Mouse (Mus musculus) limb, embryonic 12.5 days (tissue): ENCODE measurements around the gene Ctf1. TPM values are rescaled to one million over a fixed set of nuclear protein-coding genes. Genes with fewer than 3 reads are reported as not detected.
A peak's percentile ranks its signal among the peaks of the same experiment; 100 is the strongest.

Experiments
- ATAC-seq: fragments of 200-750 bp; cut with Nextera tagmentation; 2 replicates; pipeline ENCODE4 v1.8.0; 2017; ENCODE audit warnings: low read depth, moderate TSS enrichment; ENCODE audit not compliant: insufficient number of reproducible peaks, insufficient read depth, low FRiP score, low TSS enrichment
- H3K27ac ChIP-seq: fragments of 300-500 bp; sonication (generic); 2 replicates; pipeline ENCODE4 v1.5.1; 2016; ENCODE audit warnings: mild to moderate bottlenecking, moderate library complexity
- H3K27me3 ChIP-seq: fragments of 300-500 bp; sonication (generic); 2 replicates; pipeline ENCODE4 v1.6.1; 2016; ENCODE audit warnings: mild to moderate bottlenecking, moderate library complexity
- H3K36me3 ChIP-seq: fragments of 300-500 bp; sonication (generic); 2 replicates; pipeline ENCODE4 v1.6.1; 2016; ENCODE audit warnings: mild to moderate bottlenecking, moderate library complexity
- H3K4me1 ChIP-seq: fragments of 300-500 bp; sonication (generic); replicated peaks from 2 replicates; pipeline ENCODE4 v1.6.1; 2016
- H3K4me2 ChIP-seq: fragments of 300-500 bp; sonication (generic); 2 replicates; pipeline ENCODE4 v1.6.1; 2016; ENCODE audit warnings: mild to moderate bottlenecking, moderate library complexity
- H3K4me3 ChIP-seq: fragments of 300-500 bp; sonication (generic); replicated peaks from 2 replicates; pipeline ENCODE4 v1.5.1; 2016; ENCODE audit warnings: mild to moderate bottlenecking
- H3K9ac ChIP-seq: fragments of 300-500 bp; sonication (generic); replicated peaks from 2 replicates; pipeline ENCODE4 v1.6.1; 2016; ENCODE audit warnings: mild to moderate bottlenecking, moderate library complexity
- H3K9me3 ChIP-seq: fragments of 300-500 bp; sonication (generic); 2 replicates; pipeline ENCODE4 v1.6.1; 2016; ENCODE audit warnings: mild to moderate bottlenecking, moderate library complexity
- WGBS: fragments of 180-500 bp; shearing (Covaris S2); methylation state at CpG from one replicate; pipeline ENCODE4 v1.1.7; 2016; 5-methylcytosine and 5-hydroxymethylcytosine counted together
- microRNA counts: library from miRNA; unstranded; fragments of <30 nt; microRNA quantifications from one replicate; lab custom pipeline; 2017
- microRNA-seq: library from miRNA; unstranded; fragments of <30 nt; microRNA quantifications from one replicate; pipeline ENCODE4, GENCODE M21; 2017
- polyA plus RNA-seq: library from polyadenylated mRNA; unstranded; fragments of >200 nt; fragmentation: Nextera tagmentation; extraction: Ambion mirVana; gene quantifications from 2 replicates; pipeline ENCODE4 v1.2.1, GENCODE M21; 2016

Gene Ctf1
- polyA plus RNA-seq, 1 experiment from 2014 or later: 29.3 TPM

DNA sequence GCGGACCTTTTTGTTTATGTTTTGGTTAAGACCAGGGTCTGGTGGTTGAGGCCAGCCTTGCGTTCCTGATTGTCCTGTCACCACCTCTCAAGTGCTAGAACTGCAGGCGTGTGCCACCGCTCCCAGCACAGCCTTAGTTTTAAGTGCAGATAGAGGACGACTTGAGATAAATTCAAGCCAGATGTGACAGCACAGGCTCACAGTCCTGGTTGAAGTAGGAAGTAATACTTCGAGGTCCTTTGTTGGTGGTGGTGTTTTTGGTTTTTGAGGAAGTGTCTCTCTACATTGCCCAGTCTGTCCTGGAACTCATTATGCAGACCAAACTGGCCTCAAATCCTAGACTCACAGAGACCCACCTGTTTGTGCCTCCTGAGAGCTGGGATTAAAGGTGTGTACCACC is 47.2 kb downstream of the Ctf1 start:
- Histone ChIP-seq H3K27ac (0 out of 2 replicates have a peak overlapping the region, but pooled peaks have one; percentile 56), H3K36me3 (peaks cover 96% of the 10 kb centered on the region), H3K9me3 (no peaks in the 10 kb centered on the region), H3K4me2 (no peak overlapping the region), H3K4me1 (peaks cover 23% of the 10 kb centered on the region), H3K9ac (no peak overlapping the region), H3K27me3 (no peaks in the 10 kb centered on the region), H3K4me3 (no peak overlapping the region)
- ATAC-seq: no peak
- WGBS: 23% methylated on average over 6 of the region's 6 CpGs

DNA sequence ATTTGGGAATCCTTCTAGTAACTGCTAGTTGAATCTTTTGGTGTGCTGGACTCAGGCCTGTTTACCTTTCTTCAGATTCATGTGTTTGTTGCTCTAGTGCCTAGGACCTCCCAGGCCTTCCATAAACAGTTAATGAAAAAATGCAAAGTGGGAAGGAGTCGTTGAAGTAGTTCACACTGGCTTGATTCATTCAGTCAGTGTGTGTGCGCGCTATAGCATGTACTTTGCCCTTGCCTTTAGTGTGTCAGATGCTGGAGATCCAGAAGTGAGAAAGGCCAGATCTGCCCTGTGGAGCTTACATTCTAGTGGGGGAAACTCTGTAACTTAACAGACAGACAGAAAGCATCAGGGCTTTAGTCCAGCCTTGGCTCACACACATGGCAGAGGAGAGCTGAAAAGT is 47.9 kb downstream of the Ctf1 start:
- H3K36me3 ChIP-seq: peaks cover 96% of the 10 kb centered on the region
- no peaks in the 10 kb centered on the region for H3K27me3 ChIP-seq
- H3K4me1 ChIP-seq: peaks cover 23% of the 10 kb centered on the region
- H3K4me2 ChIP-seq: no peak overlapping the region
- H3K27ac ChIP-seq: no peak overlapping the region
- no peaks in the 10 kb centered on the region for H3K9me3 ChIP-seq
- no peak for ATAC-seq
- H3K4me3 ChIP-seq: no peak overlapping the region
- WGBS: 76% methylated on average over 3 of the region's 3 CpGs
- no peak overlapping the region for H3K9ac ChIP-seq

DNA sequence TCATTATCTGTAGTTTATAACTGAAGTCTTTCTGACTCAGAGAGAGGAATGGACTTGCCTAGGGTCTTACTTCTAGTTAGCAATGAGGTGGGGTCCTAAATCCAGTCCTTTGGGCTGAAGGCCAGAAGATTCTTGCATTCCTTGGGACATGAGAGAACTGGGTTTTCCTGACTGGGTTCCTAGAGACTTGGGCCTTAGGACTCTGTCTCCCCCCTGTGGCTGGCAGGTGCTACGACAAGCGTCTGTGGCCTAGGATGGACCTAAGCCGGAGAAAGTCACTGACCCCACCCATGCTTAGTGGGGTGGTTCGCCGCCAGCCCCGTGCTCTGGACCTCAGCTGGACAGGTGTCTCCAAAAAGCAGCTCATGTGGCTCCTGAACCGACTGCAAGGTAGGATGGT is 48.5 kb downstream of the Ctf1 start:
- 50% methylated on average over 7 of the region's 7 CpGs for WGBS
- Histone ChIP-seq H3K27ac (no peak overlapping the region), H3K4me2 (no peak overlapping the region), H3K9me3 (no peaks in the 10 kb centered on the region), H3K36me3 (peaks cover 96% of the 10 kb centered on the region), H3K9ac (no peak overlapping the region), H3K27me3 (no peaks in the 10 kb centered on the region), H3K4me3 (no peak overlapping the region), H3K4me1 (peaks cover 20% of the 10 kb centered on the region)
- no peak; the same call in 1 of the 2 replicates for ATAC-seq

DNA sequence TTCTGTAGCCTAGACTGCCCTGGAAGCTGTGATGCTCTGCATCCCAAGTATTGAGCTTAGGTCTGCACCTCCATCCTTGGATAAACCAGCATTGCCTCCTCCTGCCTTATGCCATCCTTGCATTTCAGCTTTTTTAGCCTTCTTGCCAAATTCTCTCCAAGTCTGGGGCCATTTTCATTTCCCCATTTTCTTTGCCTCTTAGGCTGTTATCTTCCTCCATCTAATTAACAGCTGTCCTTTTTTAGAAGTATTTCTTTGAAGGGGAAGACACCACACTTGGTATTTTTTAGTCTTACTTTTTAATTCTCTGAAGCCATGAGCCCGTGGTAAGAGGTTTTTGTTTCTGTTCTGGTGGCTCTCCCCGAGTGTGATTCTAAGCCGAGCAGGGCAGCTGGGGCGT is 51.1 kb downstream of the Ctf1 start:
- H3K27ac ChIP-seq: no peak overlapping the region
- ATAC-seq: no peak
- 91% methylated on average over 4 of the region's 4 CpGs for WGBS
- H3K36me3 ChIP-seq: peaks cover 95% of the 10 kb centered on the region
- no peaks in the 10 kb centered on the region for H3K9me3 ChIP-seq
- no peaks in the 10 kb centered on the region for H3K27me3 ChIP-seq
- no peak overlapping the region for H3K4me2 ChIP-seq
- H3K4me3 ChIP-seq: no peak overlapping the region
- peaks cover 19% of the 10 kb centered on the region for H3K4me1 ChIP-seq
- no peak overlapping the region for H3K9ac ChIP-seq

DNA sequence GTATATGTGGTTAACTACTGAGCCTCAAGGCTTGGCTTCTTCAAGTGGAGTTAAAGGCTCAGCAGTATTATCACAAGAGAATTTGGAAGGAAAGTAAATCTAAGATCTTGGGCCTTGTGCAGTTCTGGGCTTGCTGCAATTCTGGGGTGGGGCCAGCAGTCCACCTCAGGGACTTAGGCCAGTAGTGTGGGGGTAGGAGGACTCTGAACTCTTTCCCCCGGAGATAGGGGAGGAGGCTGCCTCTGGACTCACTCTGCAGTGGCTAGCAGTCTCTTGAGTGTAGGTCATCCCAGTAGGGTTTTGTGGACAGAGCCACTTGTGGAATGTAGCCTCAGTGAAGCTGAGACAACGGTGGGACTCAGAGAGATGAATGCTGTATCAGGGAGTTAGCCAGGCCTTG is 53.2 kb downstream of the Ctf1 start:
- Histone ChIP-seq H3K4me3 (no peak overlapping the region), H3K36me3 (peaks cover 74% of the 10 kb centered on the region), H3K9ac (no peak overlapping the region), H3K27ac (no peak overlapping the region), H3K4me2 (no peak overlapping the region), H3K4me1 (peaks cover 23% of the 10 kb centered on the region), H3K27me3 (no peaks in the 10 kb centered on the region), H3K9me3 (no peaks in the 10 kb centered on the region)
- no peak for ATAC-seq
- WGBS: 92% methylated on average over 2 of the region's 2 CpGs

DNA sequence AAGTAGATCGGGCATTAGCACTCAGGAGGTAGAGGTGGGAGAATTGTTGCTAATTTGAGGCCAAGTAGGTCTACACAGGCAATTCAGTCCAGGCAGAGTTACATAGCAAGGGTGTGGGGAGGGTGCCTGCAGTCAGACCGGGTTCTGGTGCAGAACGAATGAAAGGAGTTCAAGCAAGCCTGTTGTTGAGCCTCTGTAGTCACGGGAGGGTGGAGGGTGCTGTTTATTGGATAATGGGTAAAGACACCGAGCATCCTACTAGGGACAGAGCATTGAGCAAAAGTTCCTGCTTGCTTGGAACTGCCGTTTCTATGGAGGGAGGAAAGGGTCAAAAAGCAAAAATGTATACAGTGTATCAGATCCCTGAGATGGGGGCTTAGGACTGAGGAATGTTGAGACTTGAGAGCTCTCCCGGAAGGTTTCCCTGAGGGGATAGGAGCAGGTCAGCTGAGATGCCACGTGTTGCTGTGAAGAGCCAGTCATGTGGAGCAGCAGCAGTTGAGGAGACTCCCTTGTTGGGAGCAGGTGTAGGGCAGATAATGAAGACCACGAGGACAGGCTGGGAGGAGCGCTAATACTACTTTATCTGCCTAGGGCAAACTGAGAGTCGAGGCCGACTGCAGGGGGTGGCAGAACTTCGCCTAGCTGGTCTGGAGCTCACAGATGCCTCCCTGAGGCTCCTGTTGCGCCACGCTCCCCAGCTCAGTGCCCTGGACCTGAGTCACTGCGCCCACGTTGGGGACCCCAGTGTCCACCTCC is 54.5 kb downstream of the Ctf1 start:
- Histone ChIP-seq H3K36me3 (peaks cover 62% of the 10 kb centered on the region), H3K9ac (no peak overlapping the region), H3K4me1 (peaks cover 29% of the 10 kb centered on the region), H3K4me2 (no peak overlapping the region), H3K27ac (peak overlapping the region; percentile 96; the same call in 1 of the 2 replicates), H3K27me3 (no peaks in the 10 kb centered on the region), H3K4me3 (no peak overlapping the region), H3K9me3 (no peaks in the 10 kb centered on the region)
- WGBS: 81% methylated on average over 17 of the region's 17 CpGs
- no peak for ATAC-seq

MicroRNAs within 50 kb of the gene (microRNA counts, 519-probe panel; counts per million panel counts)
- microRNA mmu-miR-762 (lab: Ali Mortazavi, UCI): not detected

Small RNA genes lying within 50 kb of the gene (microRNA-seq; reads per million reads assigned to microRNA genes)
- gene Mir762: not detected

Other genes with a start within 250 kb of the Ctf1 start
- 11.7 and 13.0 TPM in 2 replicates for gene Fbrs, start 233.5 kb upstream of the Ctf1 start, polyA plus RNA-seq
- 77.2 and 79.4 TPM in 2 replicates for gene Srcap, start 200.8 kb upstream of the Ctf1 start, polyA plus RNA-seq
- gene Gm42715, start 193.2 kb upstream of the Ctf1 start, polyA plus RNA-seq: 15.9 and 18.0 TPM in 2 replicates
- 5.3 and 8.1 TPM in 2 replicates for gene Tmem265, start 151.3 kb upstream of the Ctf1 start, polyA plus RNA-seq
- 40.4 and 42.2 TPM in 2 replicates for gene Phkg2, start 139.4 kb upstream of the Ctf1 start, polyA plus RNA-seq
- gene Ccdc189, start 124.1 kb upstream of the Ctf1 start, polyA plus RNA-seq: 12.1 and 13.1 TPM in 2 replicates
- 61.6 and 66.6 TPM in 2 replicates for gene Rnf40, start 124.0 kb upstream of the Ctf1 start, polyA plus RNA-seq
- 26.1 and 30.1 TPM in 2 replicates for gene Zfp629, start 96.9 kb upstream of the Ctf1 start, polyA plus RNA-seq
- 120 and 127 TPM in 2 replicates for gene Bcl7c, start 3.8 kb upstream of the Ctf1 start, polyA plus RNA-seq
- gene Ctf2, start 19.4 kb downstream of the Ctf1 start, polyA plus RNA-seq: 0.36 and 0.60 TPM in 2 replicates
- gene Fbxl19, start 31.8 kb downstream of the Ctf1 start, polyA plus RNA-seq: 9.0 and 10.5 TPM in 2 replicates
- gene Orai3, start 57.1 kb downstream of the Ctf1 start, polyA plus RNA-seq: 15.2 and 15.4 TPM in 2 replicates
- gene Setd1a, start 63.9 kb downstream of the Ctf1 start, polyA plus RNA-seq: 24.7 and 25.2 TPM in 2 replicates
- gene Gm49388, start 72.9 kb downstream of the Ctf1 start, polyA plus RNA-seq: not detected in 2 replicates
- gene Hsd3b7, start 87.9 kb downstream of the Ctf1 start, polyA plus RNA-seq: 9.5 and 9.8 TPM in 2 replicates
- 31.8 and 41.5 TPM in 2 replicates for gene Stx4a, start 111.6 kb downstream of the Ctf1 start, polyA plus RNA-seq
- gene Stx1b, start 111.8 kb downstream of the Ctf1 start, polyA plus RNA-seq: 8.4 and 9.3 TPM in 2 replicates
- gene Zfp646, start 163.5 kb downstream of the Ctf1 start, polyA plus RNA-seq: 17.5 and 19.0 TPM in 2 replicates
- 29.8 and 31.1 TPM in 2 replicates for gene Zfp668, start 164.1 kb downstream of the Ctf1 start, polyA plus RNA-seq
- 1.4 and 1.6 TPM in 2 replicates for gene Prss53, start 178.2 kb downstream of the Ctf1 start, polyA plus RNA-seq
- gene Gm21974, start 182.7 kb downstream of the Ctf1 start, polyA plus RNA-seq: not detected in 2 replicates
- gene Vkorc1, start 182.9 kb downstream of the Ctf1 start, polyA plus RNA-seq: 81.7 and 84.7 TPM in 2 replicates
- 83.0 and 90.1 TPM in 2 replicates for gene Bckdk, start 191.3 kb downstream of the Ctf1 start, polyA plus RNA-seq
- gene Kat8, start 199.8 kb downstream of the Ctf1 start, polyA plus RNA-seq: 50.9 and 51.3 TPM in 2 replicates
- gene Prss8, start 217.4 kb downstream of the Ctf1 start, polyA plus RNA-seq: 5.0 TPM in 2 replicates
- 9.6 and 10.7 TPM in 2 replicates for gene Prss36, start 234.0 kb downstream of the Ctf1 start, polyA plus RNA-seq